Mouse (Mus musculus): Measurements from ENCODE around the gene Cdc37. TPM values are rescaled to one million over a fixed set of nuclear protein-coding genes. Genes with fewer than 3 reads are reported as not detected.

Cdc37 gene
- polyA plus RNA-seq, 1 experiment = 72.6 TPM

GRCm38 (mm10) chr9:21181421-21182220 lies 31.8 kb upstream of the Cdc37 start:
- Histone ChIP-seq H3K4me1 (ENCODE audit: control insufficient read depth, insufficient read depth, low read length) (no peaks in the 10 kb centered on the region; the same call in 1 of the 2 replicates), H3K4me3 (ENCODE audit: insufficient read depth, low read depth, low read length) (peak overlapping the region; percentile 53), H3K27ac (ENCODE audit: insufficient read depth, low read depth, low read length) (no peak overlapping the region), H3K27me3 (replicated peaks; ENCODE audit: control insufficient read depth, insufficient read depth, low read length) (no peaks in the 10 kb centered on the region), H3K36me3 (ENCODE audit: control insufficient read depth, insufficient read depth, low read length) (no peaks in the 10 kb centered on the region)
- WGBS = 11% methylated on average over 47 of the region's 48 CpGs
- peak; percentile 36 for DNase-seq
- TF ChIP-seq CTCF (conservative IDR thresholded peaks at IDR 0.05; ENCODE audit: insufficient read depth, insufficient read length, low read depth, low read length) (no peak), POLR2A (IDR thresholded peaks at IDR 0.05; ENCODE audit: low read depth, low read length) (no peak)

- no peak overlapping the region for H3K4me3 ChIP-seq (ENCODE audit: insufficient read depth, low read depth, low read length)
- DNase-seq = no peak
- no peak overlapping the region for H3K27ac ChIP-seq (ENCODE audit: insufficient read depth, low read depth, low read length)
- H3K4me1 ChIP-seq (ENCODE audit: control insufficient read depth, insufficient read depth, low read length) = no peaks in the 10 kb centered on the region; the same call in 1 of the 2 replicates
- WGBS = 89% methylated on average over 1 of the region's 1 CpGs
- H3K27me3 ChIP-seq (replicated peaks; ENCODE audit: control insufficient read depth, insufficient read depth, low read length) = no peaks in the 10 kb centered on the region
- TF ChIP-seq POLR2A (IDR thresholded peaks at IDR 0.05; ENCODE audit: low read depth, low read length) = no peak
- TF ChIP-seq CTCF (conservative IDR thresholded peaks at IDR 0.05; ENCODE audit: insufficient read depth, insufficient read length, low read depth, low read length) = no peak
- H3K36me3 ChIP-seq (ENCODE audit: control insufficient read depth, insufficient read depth, low read length) = no peaks in the 10 kb centered on the region
These were observed 31.1 kb upstream of the Cdc37 start for GRCm38 (mm10) chr9:21180841-21181240.

DNA sequence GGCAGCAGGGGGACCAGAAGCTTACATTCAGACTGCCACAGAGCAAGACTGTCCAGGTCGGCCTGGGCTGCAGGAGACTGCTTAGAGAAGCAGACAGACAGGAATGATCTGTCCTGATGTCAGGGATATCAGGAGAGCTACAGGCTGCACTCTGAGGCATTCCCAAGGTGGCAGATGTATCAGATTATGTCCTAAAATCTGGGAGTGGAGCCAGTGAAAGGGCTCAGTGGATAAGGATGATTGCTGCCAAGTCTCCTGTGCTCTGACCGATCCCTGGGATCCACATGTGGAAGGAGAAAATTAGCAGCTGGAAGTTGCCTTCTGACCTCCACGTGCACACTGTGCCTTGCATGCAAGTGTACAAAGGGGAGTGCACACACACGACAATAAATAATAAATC lies 30.6 kb upstream of the Cdc37 start:
- Histone ChIP-seq H3K27me3 (replicated peaks; ENCODE audit: control insufficient read depth, insufficient read depth, low read length) (no peaks in the 10 kb centered on the region), H3K36me3 (ENCODE audit: control insufficient read depth, insufficient read depth, low read length) (no peaks in the 10 kb centered on the region), H3K27ac (ENCODE audit: insufficient read depth, low read depth, low read length) (no peak overlapping the region), H3K4me1 (ENCODE audit: control insufficient read depth, insufficient read depth, low read length) (no peaks in the 10 kb centered on the region; the same call in 1 of the 2 replicates), H3K4me3 (ENCODE audit: insufficient read depth, low read depth, low read length) (no peak overlapping the region)
- TF ChIP-seq CTCF (conservative IDR thresholded peaks at IDR 0.05; ENCODE audit: insufficient read depth, insufficient read length, low read depth, low read length) = no peak
- no peak for TF ChIP-seq POLR2A (IDR thresholded peaks at IDR 0.05; ENCODE audit: low read depth, low read length)
- 47% methylated on average over 4 of the region's 4 CpGs for WGBS
- DNase-seq = no peak

GRCm38 (mm10) chr9:21172364-21172763 lies 22.6 kb upstream of the Cdc37 start:
- no peak overlapping the region for H3K4me3 ChIP-seq (ENCODE audit: insufficient read depth, low read depth, low read length)
- H3K27ac ChIP-seq (ENCODE audit: insufficient read depth, low read depth, low read length) = no peak overlapping the region
- no peak for DNase-seq
- no peaks in the 10 kb centered on the region for H3K4me1 ChIP-seq (ENCODE audit: control insufficient read depth, insufficient read depth, low read length)
- 77% methylated on average over 6 of the region's 6 CpGs for WGBS
- no peaks in the 10 kb centered on the region for H3K36me3 ChIP-seq (ENCODE audit: control insufficient read depth, insufficient read depth, low read length)
- no peaks in the 10 kb centered on the region for H3K27me3 ChIP-seq (replicated peaks; ENCODE audit: control insufficient read depth, insufficient read depth, low read length)
- TF ChIP-seq POLR2A (IDR thresholded peaks at IDR 0.05; ENCODE audit: low read depth, low read length) (no peak), CTCF (conservative IDR thresholded peaks at IDR 0.05; ENCODE audit: insufficient read depth, insufficient read length, low read depth, low read length) (no peak)

DNA sequence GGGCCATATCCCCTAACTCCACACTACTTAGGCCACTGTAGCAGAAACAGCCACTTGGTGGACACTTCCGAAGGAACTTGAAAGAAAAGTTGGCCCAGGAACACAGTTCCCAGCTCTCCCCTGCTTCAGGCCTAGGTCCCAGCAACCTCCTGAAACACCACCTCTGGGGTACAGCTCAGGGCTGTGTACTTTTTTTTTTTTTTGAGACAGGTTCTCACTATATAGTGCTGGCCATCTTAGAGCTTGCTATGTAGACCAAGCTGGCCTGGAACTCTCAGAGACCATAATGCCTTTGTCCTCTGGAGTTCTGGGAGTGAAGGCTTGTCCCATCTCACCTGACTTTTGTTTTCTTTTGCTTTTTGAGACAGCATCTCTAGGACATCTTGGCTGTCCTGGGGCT lies 19.4 kb upstream of the Cdc37 start:
- TF ChIP-seq POLR2A (IDR thresholded peaks at IDR 0.05; ENCODE audit: low read depth, low read length) (no peak), CTCF (conservative IDR thresholded peaks at IDR 0.05; ENCODE audit: insufficient read depth, insufficient read length, low read depth, low read length) (no peak)
- no peaks in the 10 kb centered on the region for H3K4me1 ChIP-seq (ENCODE audit: control insufficient read depth, insufficient read depth, low read length)
- no peaks in the 10 kb centered on the region for H3K36me3 ChIP-seq (ENCODE audit: control insufficient read depth, insufficient read depth, low read length)
- DNase-seq = no peak
- WGBS = 34% methylated on average over 1 of the region's 1 CpGs
- no peak overlapping the region for H3K4me3 ChIP-seq (ENCODE audit: insufficient read depth, low read depth, low read length)
- 0 out of 2 replicates have a peak, but pooled peaks cover 2% of the 10 kb centered on the region for H3K27me3 ChIP-seq (replicated peaks; ENCODE audit: control insufficient read depth, insufficient read depth, low read length)
- no peak overlapping the region for H3K27ac ChIP-seq (ENCODE audit: insufficient read depth, low read depth, low read length)

GRCm38 (mm10) chr9:21168161-21169123 lies 18.7 kb upstream of the Cdc37 start:
- H3K27ac ChIP-seq (ENCODE audit: insufficient read depth, low read depth, low read length) = peak overlapping the region; percentile 86
- TF ChIP-seq CTCF (conservative IDR thresholded peaks at IDR 0.05; ENCODE audit: insufficient read depth, insufficient read length, low read depth, low read length) = peak; percentile 84
- TF ChIP-seq POLR2A (IDR thresholded peaks at IDR 0.05; ENCODE audit: low read depth, low read length) = no peak
- H3K4me3 ChIP-seq (ENCODE audit: insufficient read depth, low read depth, low read length) = peak overlapping the region; percentile 35
- H3K4me1 ChIP-seq (ENCODE audit: control insufficient read depth, insufficient read depth, low read length) = no peaks in the 10 kb centered on the region
- DNase-seq = peak; percentile 85
- WGBS = 10% methylated on average over 30 of the region's 30 CpGs
- 0 out of 2 replicates have a peak, but pooled peaks cover 2% of the 10 kb centered on the region for H3K27me3 ChIP-seq (replicated peaks; ENCODE audit: control insufficient read depth, insufficient read depth, low read length)
- no peaks in the 10 kb centered on the region for H3K36me3 ChIP-seq (ENCODE audit: control insufficient read depth, insufficient read depth, low read length)
